Mouse (Mus musculus): ENCODE results near the gene Vmn1r52. TPM values are rescaled to one million over a fixed set of nuclear protein-coding genes. Genes with fewer than 3 reads are reported as not detected.
"Not testable (repeated sequence)": the region's sequence is repeated elsewhere in the genome, so short reads cannot be mapped to it uniquely, and the experiment has no call there.

Vmn1r52 gene
- total RNA-seq (2021) = not detected
- long read RNA-seq = 0 reads

DNA sequence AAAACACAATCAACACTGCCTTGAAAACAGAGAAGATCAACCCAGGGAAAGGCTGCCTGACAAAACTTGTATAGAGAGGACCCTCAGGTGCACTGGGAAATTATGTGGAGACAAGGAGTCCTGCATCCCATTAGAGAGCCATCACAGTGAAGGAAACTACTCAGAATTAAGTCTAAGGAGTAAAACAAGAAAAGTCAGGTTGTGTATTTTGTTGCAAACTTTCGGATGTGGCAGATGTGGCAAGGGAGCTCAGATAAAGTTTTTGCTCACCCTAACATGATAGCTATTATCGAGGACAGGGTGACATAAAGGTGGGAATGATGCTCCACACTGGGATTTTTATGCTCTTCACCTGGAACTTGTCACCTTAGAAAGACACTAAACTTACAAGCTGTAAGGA, at the start of gene Vmn1r52:
Vmn1r52 (plus strand) TSS at position 301 of the 400 bp plus-strand sequence.
- DNase-seq (ENCODE audit: low spot score in 2 of 2) = no peak

DNA sequence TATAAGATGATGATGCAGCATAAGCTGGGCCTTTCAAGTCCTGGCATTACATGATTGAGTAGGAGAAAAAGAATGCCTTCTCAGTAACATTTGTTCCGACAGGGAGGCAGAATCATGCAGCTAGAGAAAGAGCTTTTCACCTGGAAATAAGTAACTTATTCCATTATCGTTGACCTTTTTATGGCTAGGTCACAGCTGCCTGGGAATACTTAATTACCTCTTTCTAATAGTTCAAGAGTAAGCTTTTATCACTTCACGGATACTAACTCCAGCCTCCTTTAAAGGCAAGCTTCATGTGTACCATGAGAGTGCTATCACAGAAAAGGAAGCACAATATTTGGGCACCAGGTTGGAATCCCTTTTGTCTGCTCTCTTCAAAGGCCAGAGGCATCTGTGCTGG, 14.5 kb upstream of the Vmn1r52 start:
- no peak for DNase-seq (ENCODE audit: low spot score in 2 of 2)

GRCm38 (mm10) chr6:90202493-90202892, 27.9 kb downstream of the Vmn1r52 start, which contains the start of gene V1ra8:
V1ra8 (plus strand) TSS chr6:90202793.
- not testable (repeated sequence) for DNase-seq (ENCODE audit: low spot score in 2 of 2)

DNA sequence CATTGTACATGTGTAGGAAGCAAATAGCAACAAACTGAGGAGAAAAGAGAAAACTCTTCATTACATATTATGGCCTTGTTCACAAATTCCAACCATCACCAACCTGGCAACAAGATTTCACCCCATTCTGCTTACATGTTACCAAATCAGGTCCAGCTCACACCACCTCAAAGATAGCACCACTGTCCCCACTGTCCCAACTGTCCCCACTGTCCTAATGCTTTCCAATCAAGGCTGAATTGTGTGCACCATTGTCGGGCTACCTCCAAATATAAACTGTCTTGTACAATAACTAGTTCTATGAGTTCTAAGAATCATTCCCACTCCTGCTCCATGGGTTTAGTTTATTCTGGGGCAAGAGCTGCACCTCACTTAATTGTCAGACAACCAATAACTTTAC, 49.7 kb downstream of the Vmn1r52 start, which contains the start of gene Vmn1r53:
Vmn1r53 (minus strand) TSS at position 101 of the 400 bp plus-strand sequence.
- no peak for DNase-seq (ENCODE audit: low spot score in 2 of 2)

Other genes starting within 250 kb of the Vmn1r52 start
- gene Vmn1r45, start 234.2 kb upstream of the Vmn1r52 start, total RNA-seq (2021) = not detected
- gene Vmn1r46, start 205.5 kb upstream of the Vmn1r52 start, total RNA-seq (2021) = not detected
- not detected for gene Vmn1r47, start 158.7 kb upstream of the Vmn1r52 start, total RNA-seq (2021)
- not detected for gene Vmn1r48, start 138.0 kb upstream of the Vmn1r52 start, total RNA-seq (2021)
- not detected for gene Vmn1r49, start 96.3 kb upstream of the Vmn1r52 start, total RNA-seq (2021)
- not detected for gene Vmn1r50, start 73.4 kb upstream of the Vmn1r52 start, total RNA-seq (2021)
- gene Vmn1r51, start 52.2 kb upstream of the Vmn1r52 start, total RNA-seq (2021) = not detected
- not detected for gene V1ra8, start 28.0 kb downstream of the Vmn1r52 start, total RNA-seq (2021)
- not detected for gene Vmn1r53, start 49.6 kb downstream of the Vmn1r52 start, total RNA-seq (2021)
- gene Vmn1r54, start 71.5 kb downstream of the Vmn1r52 start, total RNA-seq (2021) = not detected
- not detected for gene BC048671, start 126.4 kb downstream of the Vmn1r52 start, total RNA-seq (2021)
- not detected for gene Chst13, start 150.4 kb downstream of the Vmn1r52 start, total RNA-seq (2021)
- gene Uroc1, start 158.5 kb downstream of the Vmn1r52 start, total RNA-seq (2021) = not detected
- gene Zxdc, start 194.7 kb downstream of the Vmn1r52 start, total RNA-seq (2021) = 10 to 100 TPM; 28.4 to 28.5 TPM